Mouse (Mus musculus) macrophage (primary cell): ENCODE results near the gene Rab6b. TPM values are rescaled to one million over a fixed set of nuclear protein-coding genes. Genes with fewer than 3 reads are reported as not detected.

Source experiments
- H3K27ac ChIP-seq: fragments of 350-480 bp; formaldehyde crosslinking; 2 replicates; pipeline ENCODE4 v1.9.0; 2021
- H3K36me3 ChIP-seq: fragments of 350-480 bp; formaldehyde crosslinking; 2 replicates; pipeline ENCODE4 v1.9.0; 2021; ENCODE audit errors: inconsistent target
- H3K4me3 ChIP-seq: fragments of 350-480 bp; formaldehyde crosslinking; 2 replicates; pipeline ENCODE4 v1.9.0; 2021; ENCODE audit errors: inconsistent target
- H3K79me2 ChIP-seq: fragments of 350-480 bp; formaldehyde crosslinking; 2 replicates; pipeline ENCODE4 v1.9.0; 2021; ENCODE audit errors: inconsistent target
- WGBS: methylation state at CpG from one replicate; pipeline ENCODE4 v1.1.7; 2026; ENCODE audit warnings: inconsistent platforms; ENCODE audit not compliant: missing documents; 5-methylcytosine and 5-hydroxymethylcytosine counted together
- polyA plus RNA-seq: library from polyadenylated mRNA; stranded (reverse); fragments of 250-400 nt; gene quantifications from 3 replicates; pipeline ENCODE4 v1.2.4, GENCODE M21; 2018; ENCODE audit warnings: inconsistent platforms
- total RNA-seq, 78 experiments: library from RNA; depleted of rRNA; stranded (reverse); fragments of 250-400 nt; gene quantifications; 1 replicate in 9 of 78; 2 replicates in 24 of 78; 3 replicates in 43 of 78; 4 replicates in 2 of 78; pipeline ENCODE4 v1.2.4; 2018; ENCODE audit warnings: inconsistent platforms in 56 of 78

Rab6b gene
- 1 to 10 TPM in 14 of 26 experiments, under 1 TPM in 9, not detected in 3; 0.22 to 4.2 (median 1.1) TPM for total RNA-seq (2018; cell fraction: chromatin; rRNA removed)
- total RNA-seq (2018; cell fraction: cytosol; rRNA removed), result 1 to 10 TPM in 14 of 26 experiments, under 1 TPM in 12; 0.46 to 3.4 (median 1.5) TPM
- 1 to 10 TPM in 14 of 26 experiments, under 1 TPM in 12; 0.18 to 5.2 (median 1.1) TPM for total RNA-seq (2018; cell fraction: nucleus; rRNA removed)
- 1.6 to 3.2 TPM (median 1.8 TPM) in 3 replicates for polyA plus RNA-seq

- Histone ChIP-seq H3K79me2 (no peaks in the 10 kb centered on the region), H3K4me3 (peak within 1 kb of the TSS; percentile 26; the same call in 1 of the 2 replicates), H3K27ac (no peak within 1 kb of the TSS), H3K36me3 (no peaks in the 10 kb centered on the region)
- under 1% methylated on average over 68 of the region's 81 CpGs for WGBS
Observed at GRCm38 (mm10) chr9:103111621-103112470, at the start of gene Rab6b. TSS of gene Rab6b (plus strand) at chr9:103111787.

GRCm38 (mm10) chr9:103063591-103063990 is 48.0 kb upstream of the Rab6b start:
- 92% methylated on average over 5 of the region's 6 CpGs for WGBS
- Histone ChIP-seq H3K36me3 (no peaks in the 10 kb centered on the region), H3K4me3 (no peak overlapping the region), H3K79me2 (no peaks in the 10 kb centered on the region), H3K27ac (no peak overlapping the region)

DNA sequence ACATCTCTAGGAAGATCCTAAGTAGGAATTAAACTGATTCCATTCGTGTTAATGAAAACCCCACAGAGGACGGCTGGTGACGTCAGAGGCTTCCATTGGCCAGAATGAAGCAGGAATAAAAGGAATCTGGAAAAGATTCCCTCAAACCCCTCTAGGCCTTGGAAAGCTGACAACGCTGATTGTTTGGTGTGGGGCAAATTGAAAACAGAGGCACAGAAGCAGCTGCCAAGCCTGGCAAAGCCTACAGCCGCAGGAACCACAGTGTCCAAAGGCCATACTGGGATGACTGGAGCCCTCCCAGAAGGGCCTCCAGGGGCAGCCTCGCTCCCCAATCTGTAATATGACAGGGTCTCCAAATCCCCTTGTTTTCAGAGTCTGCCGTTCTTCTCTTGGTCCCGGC is 44.7 kb upstream of the Rab6b start:
- 93% methylated on average over 8 of the region's 8 CpGs for WGBS
- no peak overlapping the region for H3K4me3 ChIP-seq

DNA sequence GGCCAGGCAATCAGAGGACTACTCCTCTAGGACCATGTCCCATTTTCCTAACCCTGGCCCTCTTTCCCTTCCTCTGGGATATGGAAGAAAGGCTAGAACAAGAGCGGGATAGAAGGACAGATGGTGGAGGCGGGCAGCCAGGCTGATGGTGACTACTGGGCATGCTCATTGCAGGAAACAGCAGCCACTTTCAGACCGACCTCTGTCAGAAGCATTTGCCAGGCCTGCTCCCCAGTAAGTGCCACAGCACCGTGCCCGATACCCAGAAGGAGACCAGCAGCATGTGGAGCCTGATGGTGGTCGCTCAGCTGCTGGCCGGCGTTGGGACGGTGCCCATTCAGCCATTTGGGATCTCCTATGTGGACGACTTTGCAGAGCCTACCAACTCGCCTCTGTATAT is 43.9 kb upstream of the Rab6b start:
- Histone ChIP-seq H3K36me3 (no peaks in the 10 kb centered on the region), H3K4me3 (no peak overlapping the region), H3K27ac (no peak overlapping the region), H3K79me2 (no peaks in the 10 kb centered on the region)
- WGBS, result 89% methylated on average over 11 of the region's 11 CpGs

More for the DNA sequence above, 44.7 kb upstream of the Rab6b start:
- Histone ChIP-seq H3K36me3 (no peaks in the 10 kb centered on the region), H3K27ac (no peak overlapping the region), H3K79me2 (no peaks in the 10 kb centered on the region)

DNA sequence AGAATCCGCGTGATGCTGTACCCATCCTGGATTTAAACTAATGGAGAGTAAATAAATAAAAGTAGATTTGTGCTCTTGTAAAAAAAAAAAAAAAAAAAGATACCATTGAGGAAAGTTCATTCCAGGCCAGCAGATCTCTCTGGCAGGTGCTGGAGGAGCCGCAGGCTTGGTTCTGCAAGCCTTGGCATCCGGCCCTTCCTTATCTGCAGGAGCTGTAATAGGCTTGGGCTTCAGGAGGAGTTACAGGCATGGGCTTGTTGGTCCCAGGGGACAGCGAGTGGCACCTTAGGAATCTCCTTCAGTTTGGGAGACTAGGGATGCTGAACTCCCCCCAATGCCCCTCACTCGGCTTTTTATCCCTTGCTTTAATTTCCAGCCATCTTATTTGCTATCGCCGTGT is 42.8 kb upstream of the Rab6b start:
- Histone ChIP-seq H3K27ac (no peak overlapping the region), H3K36me3 (no peaks in the 10 kb centered on the region), H3K4me3 (no peak overlapping the region), H3K79me2 (no peaks in the 10 kb centered on the region)
- 97% methylated on average over 7 of the region's 8 CpGs for WGBS

DNA sequence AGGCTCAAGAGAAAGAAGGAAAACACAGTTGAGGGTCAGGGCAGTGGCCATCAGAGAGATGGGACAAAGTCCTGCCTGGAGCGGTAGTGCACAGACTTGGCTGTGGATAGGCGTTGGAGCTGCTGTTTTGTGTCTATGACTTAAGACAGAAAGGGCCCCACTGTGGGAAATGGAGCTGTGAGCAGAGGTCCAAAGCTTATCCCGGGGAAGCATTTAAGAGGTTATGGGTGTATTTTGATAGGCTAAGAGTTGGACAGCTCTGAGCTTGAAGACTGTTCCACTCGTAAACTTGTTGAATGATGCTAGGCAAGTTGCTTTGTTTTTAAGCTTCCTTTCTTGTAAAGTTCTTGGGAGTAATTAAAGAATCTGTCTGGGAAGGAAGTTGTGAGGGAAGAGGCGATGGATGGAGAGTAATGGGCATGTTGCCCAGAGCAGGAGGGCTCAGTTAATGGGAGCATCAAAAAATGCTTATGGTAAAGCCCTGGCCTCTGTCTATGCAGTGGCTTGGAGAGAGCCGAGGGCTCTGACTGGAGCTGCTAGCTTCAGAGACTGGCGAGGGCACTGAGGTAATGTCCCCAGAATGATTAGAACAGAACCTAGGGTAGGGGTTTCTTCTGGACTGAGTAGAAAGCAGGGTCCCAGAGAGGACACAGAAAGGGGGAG is 39.9 kb upstream of the Rab6b start:
- WGBS, result 83% methylated on average over 7 of the region's 7 CpGs
- H3K79me2 ChIP-seq, result no peaks in the 10 kb centered on the region
- no peaks in the 10 kb centered on the region for H3K36me3 ChIP-seq
- no peak overlapping the region for H3K27ac ChIP-seq
- H3K4me3 ChIP-seq, result no peak overlapping the region

DNA sequence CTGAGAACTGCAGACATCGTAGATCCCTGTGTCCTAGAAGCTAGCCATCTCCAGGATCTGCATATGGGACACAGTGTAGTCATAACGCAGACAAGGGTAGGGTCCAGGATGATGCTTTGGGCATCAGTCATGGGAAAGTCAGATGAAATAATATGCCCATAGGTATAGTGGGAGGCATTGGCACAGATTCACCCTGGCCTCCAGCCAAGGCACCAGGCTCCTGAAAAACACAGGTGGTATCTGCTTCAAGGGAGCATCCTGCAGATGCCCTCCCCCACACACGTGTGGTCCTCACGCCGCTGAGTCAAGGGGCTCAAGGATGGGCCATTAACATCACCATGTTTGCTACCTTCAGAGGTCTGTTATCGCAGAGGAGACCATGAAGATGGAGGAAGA is 39.4 kb upstream of the Rab6b start:
- 95% methylated on average over 6 of the region's 6 CpGs for WGBS
- no peaks in the 10 kb centered on the region for H3K36me3 ChIP-seq
- H3K27ac ChIP-seq, result no peak overlapping the region
- no peak overlapping the region for H3K4me3 ChIP-seq
- no peaks in the 10 kb centered on the region for H3K79me2 ChIP-seq

DNA sequence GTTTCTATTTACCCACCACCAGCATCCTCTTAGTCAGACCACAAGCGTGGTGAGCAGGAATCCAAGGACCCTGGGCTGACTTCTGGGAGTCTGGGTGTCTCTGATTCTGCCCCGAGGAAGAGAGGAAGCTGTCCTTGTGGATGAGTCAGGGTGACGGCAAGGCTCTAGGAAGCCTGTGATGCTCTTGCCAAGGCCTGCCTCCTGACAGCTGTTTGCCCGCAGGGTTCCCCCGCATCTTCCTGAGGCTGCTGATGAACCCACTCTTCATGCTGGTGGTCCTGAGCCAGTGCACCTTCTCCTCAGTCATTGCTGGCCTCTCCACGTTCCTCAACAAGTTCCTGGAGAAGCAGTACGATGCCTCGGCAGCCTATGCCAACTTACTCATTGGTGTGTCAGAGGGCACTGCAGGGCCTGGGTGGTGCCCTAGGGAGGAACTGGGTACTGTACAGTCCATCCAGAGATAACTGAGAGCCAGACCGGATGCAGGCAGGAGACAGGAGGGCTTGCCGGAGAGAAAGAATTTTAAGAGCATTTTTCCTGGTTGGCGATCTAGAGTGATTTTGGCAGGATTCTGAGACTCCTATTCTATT is 38.6 kb upstream of the Rab6b start:
- WGBS, result 84% methylated on average over 11 of the region's 11 CpGs
- H3K27ac ChIP-seq, result no peak overlapping the region
- H3K79me2 ChIP-seq, result no peaks in the 10 kb centered on the region
- H3K4me3 ChIP-seq, result no peak overlapping the region
- no peaks in the 10 kb centered on the region for H3K36me3 ChIP-seq

DNA sequence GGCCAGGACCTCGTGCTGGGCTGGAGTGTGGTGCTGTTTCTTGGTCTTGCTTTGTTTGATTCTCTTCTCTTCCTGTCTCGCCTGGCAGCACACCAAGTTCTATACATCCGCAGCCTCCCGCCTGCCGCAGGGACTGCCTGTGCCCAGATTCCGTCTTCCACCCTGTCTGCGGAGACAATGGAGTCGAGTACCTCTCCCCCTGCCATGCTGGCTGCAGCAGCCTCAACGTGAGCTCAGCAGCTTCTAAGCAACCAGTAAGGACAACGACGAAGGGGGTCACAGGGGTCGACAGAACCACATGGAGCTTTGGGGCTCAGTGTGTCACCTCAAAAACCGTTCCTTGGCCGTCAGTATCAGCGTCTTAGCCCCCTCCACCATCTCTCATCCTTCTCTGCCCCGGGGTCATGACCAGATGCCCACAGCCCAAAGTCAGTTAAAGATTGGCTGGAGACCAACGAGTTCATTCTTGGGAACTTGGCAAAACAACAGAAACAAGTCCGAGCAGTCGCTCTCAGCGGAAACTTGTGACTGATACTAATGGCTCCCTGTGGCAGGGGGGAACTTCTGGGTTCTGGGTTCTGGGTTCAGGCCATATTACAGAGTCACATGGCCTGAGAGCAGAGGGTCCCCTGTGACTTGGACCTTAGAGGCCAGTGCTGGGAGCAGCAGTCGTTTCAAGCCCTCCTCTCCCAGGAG is 34.6 kb upstream of the Rab6b start:
- H3K27ac ChIP-seq, result no peak overlapping the region
- H3K4me3 ChIP-seq, result no peak overlapping the region
- 87% methylated on average over 21 of the region's 21 CpGs for WGBS
- H3K36me3 ChIP-seq, result no peaks in the 10 kb centered on the region
- H3K79me2 ChIP-seq, result no peaks in the 10 kb centered on the region

- WGBS, result 53% methylated on average over 6 of the region's 6 CpGs
- Histone ChIP-seq H3K79me2 (no peaks in the 10 kb centered on the region), H3K36me3 (no peaks in the 10 kb centered on the region), H3K4me3 (no peak overlapping the region), H3K27ac (no peak overlapping the region)
Observed at GRCm38 (mm10) chr9:103078194-103078691, 33.3 kb upstream of the Rab6b start.

GRCm38 (mm10) chr9:103080211-103080610 is 31.4 kb upstream of the Rab6b start:
- WGBS, result 100% methylated on average over 3 of the region's 3 CpGs
- Histone ChIP-seq H3K27ac (no peak overlapping the region), H3K4me3 (no peak overlapping the region), H3K79me2 (no peaks in the 10 kb centered on the region), H3K36me3 (no peaks in the 10 kb centered on the region)

DNA sequence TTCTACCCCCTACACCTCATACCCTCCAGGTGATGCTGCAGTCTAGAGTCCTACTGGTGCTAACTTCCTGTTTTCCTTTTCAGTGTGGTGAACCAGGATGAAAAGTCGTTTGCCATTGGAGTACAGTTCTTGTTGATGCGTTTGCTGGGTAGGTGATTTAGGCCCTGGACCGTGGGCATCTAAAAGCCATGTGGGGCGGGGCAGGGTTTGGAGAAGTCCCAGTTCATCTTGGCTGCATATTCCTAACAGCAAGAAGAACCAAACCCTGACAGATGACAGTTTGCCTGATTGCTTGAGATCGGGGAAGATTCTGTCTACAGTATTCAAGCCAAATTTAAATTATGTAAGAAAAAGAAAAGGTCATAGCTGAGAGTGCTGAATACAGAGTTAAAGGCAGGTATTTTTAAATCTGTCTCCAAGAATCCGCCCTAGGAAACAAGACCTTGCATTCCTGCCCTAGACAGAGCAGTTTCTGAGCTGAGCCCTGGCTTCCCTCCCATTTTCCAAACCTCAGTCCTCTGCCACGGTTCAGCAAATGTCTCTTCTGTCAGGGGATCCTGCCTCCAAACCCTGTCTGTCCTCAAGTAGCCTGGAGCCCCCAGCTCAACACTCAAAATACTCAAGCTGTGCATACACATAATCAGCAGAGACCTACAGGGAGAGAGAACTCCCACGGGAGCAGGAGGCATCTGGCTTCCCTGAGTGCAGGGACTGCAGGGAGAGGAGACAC is 29.2 kb upstream of the Rab6b start:
- WGBS, result 69% methylated on average over 8 of the region's 8 CpGs

GRCm38 (mm10) chr9:103083405-103083804 is 28.2 kb upstream of the Rab6b start:
- WGBS, result 74% methylated on average over 3 of the region's 3 CpGs

More for the DNA sequence above, 29.2 kb upstream of the Rab6b start:
- Histone ChIP-seq H3K79me2 (no peaks in the 10 kb centered on the region), H3K27ac (no peak overlapping the region), H3K4me3 (no peak overlapping the region), H3K36me3 (no peaks in the 10 kb centered on the region)

More at GRCm38 (mm10) chr9:103083405-103083804, 28.2 kb upstream of the Rab6b start:
- no peaks in the 10 kb centered on the region for H3K79me2 ChIP-seq
- H3K4me3 ChIP-seq, result no peak overlapping the region
- H3K36me3 ChIP-seq, result no peaks in the 10 kb centered on the region
- H3K27ac ChIP-seq, result no peak overlapping the region
